Mouse (Mus musculus): ENCODE measurements around the gene Gga1.

Gga1 gene

DNA sequence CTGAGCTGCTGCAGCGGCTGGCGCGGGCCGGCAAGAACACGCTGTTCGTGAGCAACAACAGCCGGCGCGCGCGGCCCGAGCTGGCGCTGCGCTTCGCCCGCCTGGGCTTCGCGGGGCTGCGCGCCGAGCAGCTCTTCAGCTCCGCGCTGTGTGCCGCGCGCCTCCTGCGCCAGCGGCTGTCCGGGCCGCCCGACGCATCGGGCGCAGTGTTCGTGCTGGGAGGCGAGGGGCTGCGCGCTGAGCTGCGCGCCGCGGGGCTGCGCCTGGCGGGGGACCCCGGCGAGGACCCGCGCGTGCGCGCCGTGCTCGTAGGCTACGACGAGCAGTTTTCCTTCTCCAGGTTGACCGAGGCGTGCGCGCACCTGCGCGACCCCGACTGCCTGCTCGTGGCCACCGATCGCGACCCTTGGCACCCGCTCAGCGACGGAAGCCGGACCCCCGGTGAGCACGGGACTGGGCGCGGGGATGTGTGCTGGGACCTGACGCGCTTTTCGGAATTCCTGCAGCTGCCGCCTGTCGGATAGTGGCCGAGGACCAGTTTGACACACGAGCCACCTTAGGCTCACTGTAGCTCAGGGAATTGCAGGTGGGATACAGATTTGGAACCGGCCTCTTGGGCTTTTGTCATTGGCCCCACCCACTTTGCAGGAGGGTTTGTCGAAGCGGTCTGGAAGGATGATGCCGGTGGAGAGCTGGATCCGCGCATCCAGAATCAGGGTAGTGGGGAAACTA lies 37.3 kb downstream of the Gga1 start:
- DNase-seq (ENCODE audit: low read depth), result no peak

- no peak for DNase-seq (ENCODE audit: low read depth)
Measured at GRCm38 (mm10) chr15:78914823-78915659, 38.1 kb downstream of the Gga1 start.

GRCm38 (mm10) chr15:78915660-78916017 lies 38.6 kb downstream of the Gga1 start:
- peak; percentile 74 for DNase-seq (ENCODE audit: low read depth)

GRCm38 (mm10) chr15:78916052-78916826 lies 39.2 kb downstream of the Gga1 start:
- DNase-seq (ENCODE audit: low read depth), result no peak

DNA sequence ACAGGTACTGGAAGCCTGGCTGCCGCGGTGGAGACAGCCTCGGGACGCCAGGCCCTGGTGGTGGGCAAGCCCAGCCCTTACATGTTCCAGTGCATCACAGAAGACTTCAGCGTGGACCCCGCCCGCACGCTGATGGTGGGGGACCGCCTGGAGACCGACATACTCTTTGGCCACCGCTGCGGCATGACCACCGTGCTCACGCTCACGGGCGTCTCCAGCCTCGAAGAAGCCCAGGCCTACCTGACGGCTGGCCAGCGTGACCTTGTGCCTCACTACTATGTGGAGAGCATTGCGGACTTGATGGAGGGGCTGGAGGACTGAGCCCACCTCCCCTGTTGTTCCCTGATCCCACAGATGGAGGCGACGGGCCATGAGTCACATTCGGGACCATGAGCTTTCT lies 41.1 kb downstream of the Gga1 start:
- no peak for DNase-seq (ENCODE audit: low read depth)

- no peak for DNase-seq (ENCODE audit: low read depth)
Measured at GRCm38 (mm10) chr15:78919914-78920313, 42.9 kb downstream of the Gga1 start.

- DNase-seq (ENCODE audit: low read depth), result peak; percentile 81
Measured at GRCm38 (mm10) chr15:78922700-78923099, 45.7 kb downstream of the Gga1 start.

GRCm38 (mm10) chr15:78923585-78923984 lies 46.6 kb downstream of the Gga1 start:
- peak; percentile 74 for DNase-seq (ENCODE audit: low read depth)

GRCm38 (mm10) chr15:78925129-78925528 lies 48.1 kb downstream of the Gga1 start:
- DNase-seq (ENCODE audit: low read depth), result no peak

DNA sequence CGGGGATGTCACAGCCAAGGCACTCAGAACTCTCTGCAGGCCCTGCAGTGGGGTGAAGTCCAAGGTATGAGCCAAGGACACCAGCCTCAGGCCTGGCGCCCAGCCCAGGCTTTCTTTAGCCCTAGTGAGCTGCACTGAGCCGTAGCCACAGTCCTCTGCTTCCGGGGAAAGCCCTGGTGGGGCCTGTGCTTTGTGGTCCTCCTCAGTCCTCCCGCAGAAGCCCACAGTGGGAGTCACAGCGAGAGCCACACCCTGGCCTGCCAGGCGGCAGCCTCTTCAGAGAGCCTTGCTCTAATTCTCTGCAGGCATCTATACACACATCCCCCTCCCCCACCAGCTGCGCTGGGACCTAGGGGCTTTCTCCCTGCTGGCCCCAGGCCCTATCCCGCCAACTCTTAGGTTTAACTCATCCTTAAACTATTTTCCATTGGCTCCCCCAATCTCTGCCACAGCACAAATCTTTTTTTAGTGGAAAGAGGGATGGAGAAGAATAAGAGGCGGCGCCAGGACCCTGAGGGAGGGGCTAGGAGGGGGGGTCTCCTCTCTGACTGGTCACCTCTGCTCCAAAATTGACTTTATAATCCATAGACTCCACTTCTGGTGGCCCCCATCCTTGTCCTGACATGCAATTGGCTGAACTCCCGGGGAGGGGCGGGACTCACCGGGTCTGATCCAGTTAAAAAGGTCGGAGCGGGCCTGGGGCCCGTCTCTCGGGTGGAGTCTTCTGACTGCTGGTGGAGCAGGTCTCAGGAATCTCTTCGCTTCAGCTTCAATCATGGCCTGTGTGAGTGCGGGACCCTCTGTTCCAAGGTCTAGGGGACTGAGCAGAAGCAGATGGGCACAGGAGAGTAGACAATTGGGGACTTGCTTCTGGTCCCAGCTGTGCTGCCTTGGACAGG lies 49.3 kb downstream of the Gga1 start, which contains the start of gene Lgals1:
Gene Lgals1 (plus strand): TSS at position 705 of the 899 bp plus-strand sequence.
- peak; percentile 80 for DNase-seq (ENCODE audit: low read depth)

DNA sequence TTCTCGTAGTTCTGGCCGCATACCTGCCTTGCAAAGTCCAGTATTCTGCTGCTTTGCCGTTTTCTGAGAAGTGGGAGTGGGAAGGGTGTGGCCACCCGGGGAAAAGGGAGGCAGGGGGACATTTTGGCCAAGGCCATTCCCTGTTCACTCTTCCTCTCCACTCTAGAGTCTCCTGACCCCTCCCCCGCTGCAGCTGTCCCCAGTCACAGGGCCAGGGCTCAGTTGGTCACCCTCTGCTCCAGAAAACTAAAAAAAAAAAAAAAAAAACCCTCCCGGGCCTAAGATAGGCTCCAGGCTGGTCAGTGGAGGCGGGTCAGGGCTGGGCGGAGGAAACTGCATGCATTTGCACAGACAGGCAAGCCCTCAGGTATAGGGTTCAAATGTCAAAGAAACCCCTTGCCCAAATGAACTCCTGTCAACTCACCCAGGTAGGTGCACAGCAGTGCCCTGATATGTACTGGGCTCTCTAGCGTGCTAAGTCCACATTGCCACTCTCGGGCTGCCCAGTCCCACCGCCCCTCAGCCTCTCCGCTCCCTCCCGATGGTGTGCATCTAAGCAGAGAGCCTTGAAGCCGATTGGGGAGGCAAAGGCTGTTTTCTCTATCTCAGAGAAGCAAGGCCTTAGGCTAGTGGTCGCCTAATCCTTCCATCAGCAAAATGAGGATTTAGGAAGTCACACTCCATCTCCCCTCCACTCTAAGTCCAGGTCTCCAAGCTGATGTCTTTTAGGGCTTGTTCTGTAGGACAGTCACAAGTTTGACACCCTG lies 50.2 kb downstream of the Gga1 start:
- no peak for DNase-seq (ENCODE audit: low read depth)

- DNase-seq (ENCODE audit: low read depth), result no peak
Measured at GRCm38 (mm10) chr15:78927788-78928457, 50.9 kb downstream of the Gga1 start.

DNA sequence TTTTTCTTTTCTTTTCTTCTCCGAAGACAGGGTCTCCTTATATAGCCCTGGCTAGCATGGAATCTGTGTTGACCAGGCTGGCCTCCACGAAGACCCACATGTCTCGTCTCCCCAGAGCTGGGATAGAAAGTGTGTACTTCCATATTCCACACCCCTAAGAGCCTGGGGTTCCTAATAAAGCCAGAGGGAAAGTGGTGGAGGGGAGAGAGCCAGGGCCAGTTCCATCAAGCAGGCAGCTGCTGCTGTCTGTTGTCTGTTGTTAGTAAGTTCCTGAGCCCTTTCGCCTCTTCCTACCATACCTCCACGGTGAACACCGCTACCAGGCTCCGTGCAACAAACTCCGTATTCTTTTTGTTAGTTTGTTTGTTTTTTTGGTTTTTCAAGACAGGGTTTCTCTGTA lies 51.5 kb downstream of the Gga1 start:
- no peak for DNase-seq (ENCODE audit: low read depth)

DNA sequence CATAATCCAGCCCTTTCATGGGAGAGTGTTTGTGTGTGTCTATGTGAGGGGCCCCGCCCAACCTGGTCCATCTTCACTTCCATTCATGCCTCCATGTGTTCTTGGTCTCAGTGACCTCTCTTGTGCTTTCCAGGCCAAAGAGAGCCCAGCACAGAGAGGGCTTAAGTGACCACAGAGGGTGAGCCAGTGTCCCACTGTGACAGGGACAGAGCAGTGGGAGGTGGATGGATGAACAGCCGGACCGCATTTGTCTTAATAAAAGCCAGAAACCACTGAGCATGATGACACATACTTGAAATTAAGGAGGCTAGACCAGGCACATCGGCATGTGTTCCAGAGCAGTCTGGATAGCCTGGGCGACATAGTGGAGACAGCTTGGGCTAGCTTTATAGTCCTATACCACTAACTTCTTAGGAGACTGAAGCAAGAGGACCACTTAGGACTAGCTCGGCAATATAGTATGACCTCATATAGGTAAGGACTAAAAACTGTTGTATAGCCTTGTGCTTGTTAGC lies 53.3 kb downstream of the Gga1 start:
- no peak for DNase-seq (ENCODE audit: low read depth)

GRCm38 (mm10) chr15:78930801-78931426 lies 53.9 kb downstream of the Gga1 start:
- DNase-seq (ENCODE audit: low read depth), result no peak

DNA sequence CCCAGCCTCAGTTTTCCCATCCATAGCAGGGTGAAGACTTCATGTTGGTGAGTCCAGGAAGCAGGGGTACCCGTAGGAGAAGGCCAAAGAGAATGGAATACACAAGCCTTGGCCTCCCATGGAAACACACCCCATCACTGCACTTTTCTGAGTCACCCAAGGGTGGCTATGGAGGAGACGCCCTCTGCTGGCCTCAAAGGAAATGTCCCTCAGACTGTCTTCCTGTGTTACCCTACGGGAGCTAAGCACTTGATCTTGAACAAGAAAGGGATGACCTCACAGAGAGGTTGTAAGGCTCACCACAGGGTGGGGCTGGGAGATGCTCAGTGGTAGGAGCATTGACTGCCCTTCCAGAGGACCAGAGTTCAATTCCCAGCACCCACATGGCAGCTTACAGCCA lies 54.6 kb downstream of the Gga1 start:
- DNase-seq (ENCODE audit: low read depth), result peak; percentile 76

DNA sequence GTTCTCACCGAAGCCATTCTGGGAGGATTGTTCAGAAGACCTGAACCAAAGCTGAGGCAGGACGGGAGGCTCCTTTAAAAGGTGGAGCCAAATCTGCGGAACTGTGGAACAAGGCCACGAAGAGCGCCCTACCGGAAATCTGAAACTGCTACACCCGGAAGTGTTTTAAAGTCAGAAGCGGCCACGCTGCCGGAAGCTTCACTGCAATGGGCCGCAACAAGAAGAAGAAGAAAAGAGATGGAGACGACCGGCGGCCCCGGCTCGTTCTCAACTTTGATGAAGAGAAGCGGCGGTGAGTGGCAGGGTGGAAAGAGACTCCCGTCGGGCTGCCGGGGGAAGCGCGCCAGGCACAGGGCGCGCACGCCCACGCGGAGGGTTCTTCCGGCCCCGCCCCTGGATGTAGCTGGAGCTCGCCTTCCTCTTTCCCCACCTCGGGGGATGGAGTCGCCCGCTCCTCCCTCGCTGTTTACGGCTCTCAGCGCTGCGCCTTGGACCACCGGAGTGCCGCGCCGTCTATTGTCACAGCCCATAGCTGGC lies 57.9 kb downstream of the Gga1 start, which contains the start of gene Nol12:
Gene Nol12 (plus strand): TSS at position 150 of the 537 bp plus-strand sequence.
- peak; percentile 86 for DNase-seq (ENCODE audit: low read depth)

DNA sequence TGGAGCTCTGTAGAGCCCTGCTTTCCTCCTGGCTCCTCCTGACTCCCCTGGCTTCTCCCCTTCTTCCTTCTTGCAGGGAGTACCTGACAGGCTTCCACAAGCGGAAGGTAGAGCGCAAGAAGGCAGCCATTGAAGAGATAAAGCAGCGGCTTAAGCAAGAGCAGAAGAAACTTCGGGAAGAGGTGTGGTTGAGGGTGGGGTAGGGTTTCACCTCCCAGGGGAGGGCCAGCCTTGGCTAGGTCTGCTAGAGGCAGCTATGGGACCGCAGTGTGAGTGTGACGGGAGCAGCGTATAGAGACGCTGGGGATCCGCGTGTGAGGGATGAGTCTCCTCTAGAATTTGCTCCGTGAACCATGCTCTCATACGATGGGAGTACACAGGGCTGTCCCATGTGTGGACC lies 59.4 kb downstream of the Gga1 start:
- DNase-seq (ENCODE audit: low read depth), result no peak

DNA sequence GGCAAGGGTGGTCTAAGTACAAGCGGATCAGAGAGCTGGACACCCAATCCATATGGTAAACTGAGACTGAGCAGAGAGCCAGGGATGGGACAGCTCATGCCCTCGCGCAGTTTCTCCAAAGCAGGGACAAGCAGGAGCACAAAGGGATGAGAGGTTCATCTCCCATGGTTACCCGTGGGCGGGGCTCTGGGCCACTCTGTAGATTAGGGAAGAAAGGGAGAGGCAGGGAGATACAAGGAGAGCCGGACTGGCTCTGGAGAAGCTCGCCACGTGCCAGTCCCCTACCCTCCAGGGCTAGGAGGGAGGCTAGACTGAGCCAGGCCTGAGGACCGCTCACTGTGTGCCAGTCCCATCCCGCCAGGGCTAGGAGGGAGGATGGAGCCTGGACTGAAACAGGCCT lies 60.3 kb downstream of the Gga1 start:
- no peak for DNase-seq (ENCODE audit: low read depth)
